Mouse (Mus musculus): ENCODE measurements around the gene AL732309.1. TPM values are rescaled to one million over a fixed set of nuclear protein-coding genes. Genes with fewer than 3 reads are reported as not detected.

Gene AL732309.1
- polyA plus RNA-seq, 1 experiment from 2014 or later = 10.1 TPM

DNA sequence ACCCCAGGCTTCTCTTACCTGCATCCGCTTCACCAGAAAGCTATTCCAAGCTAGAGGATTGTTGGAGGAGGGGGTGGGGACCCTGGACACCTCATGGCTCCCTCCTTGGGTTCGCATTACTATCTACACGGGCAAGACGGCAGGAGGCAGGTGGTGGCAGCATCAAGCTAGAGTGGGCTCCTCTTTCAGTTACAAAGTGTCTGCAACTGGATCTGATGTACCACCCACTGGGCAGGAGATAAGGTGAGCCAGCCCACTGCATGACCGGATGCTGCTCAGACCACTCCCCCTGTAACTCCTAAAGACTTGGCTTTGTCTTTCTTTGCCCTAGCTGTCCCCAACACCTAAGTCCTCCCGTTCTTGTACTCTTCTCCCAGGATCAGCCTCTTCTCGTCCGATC is 10.0 kb downstream of the AL732309.1 start, which contains the start of gene Rnf224:
TSS of gene Rnf224 (minus strand) at position 174 of the 400 bp plus-strand sequence.
- H3K4me1 ChIP-seq (ENCODE audit: control insufficient read depth, insufficient read depth, low read length) = peaks cover 19% of the 10 kb centered on the region
- no peaks in the 10 kb centered on the region for H3K36me3 ChIP-seq (ENCODE audit: control insufficient read depth, insufficient read depth, low read length)
- no peaks in the 10 kb centered on the region for H3K9me3 ChIP-seq (replicated peaks; ENCODE audit: control insufficient read depth, low read length)
- H3K27ac ChIP-seq (ENCODE audit: low read length) = peak within 1 kb of the TSS; percentile 82
- WGBS = 35% methylated on average over 8 of the region's 8 CpGs
- H3K27me3 ChIP-seq (ENCODE audit: control insufficient read depth, insufficient read depth, low read length) = peaks cover 3% of the 10 kb centered on the region; the same call in 1 of the 2 replicates
- ATAC-seq (ENCODE audit: insufficient read depth, low FRiP score) = no peak
- H3K9ac ChIP-seq (ENCODE audit: low read length) = peak within 1 kb of the TSS; percentile 24; the same call in 1 of the 2 replicates
- no peak within 1 kb of the TSS for H3K4me3 ChIP-seq (replicated peaks; ENCODE audit: low read length)
- H3K4me2 ChIP-seq (ENCODE audit: low read depth, low read length) = no peak within 1 kb of the TSS

DNA sequence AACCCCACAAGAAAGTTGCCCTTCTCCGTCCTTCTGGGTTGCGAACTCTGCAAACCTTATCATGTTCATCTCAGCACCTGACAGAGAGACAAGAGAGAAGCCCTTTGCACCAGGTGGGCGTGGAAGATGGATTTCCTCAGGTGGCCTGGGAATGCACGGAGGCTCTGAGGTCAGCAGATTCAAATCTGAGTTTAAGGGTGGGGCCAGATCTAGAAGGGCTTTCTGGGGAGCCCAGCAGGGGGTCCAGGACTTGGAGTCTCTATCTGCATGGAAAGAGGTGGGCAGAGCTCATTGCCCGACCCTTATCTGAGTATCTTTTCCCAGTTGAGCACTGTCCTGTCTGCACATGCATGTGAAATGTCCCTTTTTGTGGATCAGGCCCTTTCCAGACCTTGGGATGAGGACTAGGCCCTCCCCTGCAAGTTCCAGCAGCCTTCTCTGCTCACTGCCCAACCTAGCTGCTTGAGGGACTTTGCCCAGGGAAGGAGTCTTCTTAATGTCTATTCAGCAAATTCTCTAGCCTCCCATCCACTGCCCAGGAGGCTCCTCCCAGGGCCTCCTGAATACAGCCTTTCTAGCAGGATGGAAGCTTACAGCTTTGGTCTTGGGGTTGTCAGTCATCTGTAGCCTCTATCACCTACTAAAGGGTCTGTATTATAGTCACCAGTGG is 12.0 kb downstream of the AL732309.1 start:
- Histone ChIP-seq H3K4me2 (ENCODE audit: low read depth, low read length) (no peak overlapping the region), H3K36me3 (ENCODE audit: control insufficient read depth, insufficient read depth, low read length) (no peaks in the 10 kb centered on the region), H3K9ac (ENCODE audit: low read length) (no peak overlapping the region), H3K27me3 (ENCODE audit: control insufficient read depth, insufficient read depth, low read length) (no peaks in the 10 kb centered on the region; the same call in 1 of the 2 replicates), H3K9me3 (replicated peaks; ENCODE audit: control insufficient read depth, low read length) (no peaks in the 10 kb centered on the region), H3K4me1 (ENCODE audit: control insufficient read depth, insufficient read depth, low read length) (0 out of 2 replicates have a peak, but pooled peaks cover 5% of the 10 kb centered on the region), H3K27ac (ENCODE audit: low read length) (no peak overlapping the region), H3K4me3 (replicated peaks; ENCODE audit: low read length) (no peak overlapping the region)
- 54% methylated on average over 5 of the region's 5 CpGs for WGBS
- no peak for ATAC-seq (ENCODE audit: insufficient read depth, low FRiP score)

GRCm38 (mm10) chr2:25234050-25234449 is 12.6 kb downstream of the AL732309.1 start, which contains the start of gene Slc34a3:
TSS of gene Slc34a3 (minus strand) at chr2:25234364.
- no peak for ATAC-seq (ENCODE audit: insufficient read depth, low FRiP score)
- Histone ChIP-seq H3K36me3 (ENCODE audit: control insufficient read depth, insufficient read depth, low read length) (no peaks in the 10 kb centered on the region), H3K4me3 (replicated peaks; ENCODE audit: low read length) (no peak within 1 kb of the TSS), H3K27ac (ENCODE audit: low read length) (no peak within 1 kb of the TSS), H3K9me3 (replicated peaks; ENCODE audit: control insufficient read depth, low read length) (no peaks in the 10 kb centered on the region), H3K27me3 (ENCODE audit: control insufficient read depth, insufficient read depth, low read length) (no peaks in the 10 kb centered on the region; the same call in 1 of the 2 replicates), H3K4me2 (ENCODE audit: low read depth, low read length) (no peak within 1 kb of the TSS), H3K4me1 (ENCODE audit: control insufficient read depth, insufficient read depth, low read length) (peaks cover 2% of the 10 kb centered on the region; the same call in 1 of the 2 replicates), H3K9ac (ENCODE audit: low read length) (no peak within 1 kb of the TSS)
- WGBS = 67% methylated on average over 3 of the region's 3 CpGs

GRCm38 (mm10) chr2:25233421-25233820 is 13.2 kb downstream of the AL732309.1 start:
- Histone ChIP-seq H3K9ac (ENCODE audit: low read length) (no peak overlapping the region), H3K4me3 (replicated peaks; ENCODE audit: low read length) (no peak overlapping the region), H3K4me1 (ENCODE audit: control insufficient read depth, insufficient read depth, low read length) (peaks cover 4% of the 10 kb centered on the region; the same call in 1 of the 2 replicates), H3K27ac (ENCODE audit: low read length) (no peak overlapping the region), H3K27me3 (ENCODE audit: control insufficient read depth, insufficient read depth, low read length) (no peaks in the 10 kb centered on the region; the same call in 1 of the 2 replicates), H3K9me3 (replicated peaks; ENCODE audit: control insufficient read depth, low read length) (no peaks in the 10 kb centered on the region), H3K36me3 (ENCODE audit: control insufficient read depth, insufficient read depth, low read length) (no peaks in the 10 kb centered on the region), H3K4me2 (ENCODE audit: low read depth, low read length) (no peak overlapping the region)
- ATAC-seq (ENCODE audit: insufficient read depth, low FRiP score) = no peak
- 73% methylated on average over 4 of the region's 4 CpGs for WGBS

DNA sequence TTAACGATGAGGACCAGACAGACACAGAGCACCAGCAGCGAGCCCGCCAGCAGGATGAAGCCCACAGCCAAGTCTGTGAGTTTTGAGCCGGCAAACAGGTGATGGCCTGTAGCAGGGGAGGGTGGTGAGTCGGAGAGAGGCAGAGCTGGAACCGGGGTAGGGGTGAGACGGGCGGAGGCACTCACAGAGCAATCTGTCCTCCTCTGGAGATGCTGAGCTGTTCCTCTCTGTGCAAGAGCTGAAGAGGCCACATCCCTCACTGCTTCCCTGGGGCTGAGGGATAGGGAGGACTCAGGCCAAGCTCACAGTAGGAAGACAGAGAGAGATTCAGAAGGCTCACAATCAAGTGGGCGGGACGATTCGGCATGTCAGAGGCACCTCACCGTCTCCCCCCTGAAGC is 15.6 kb downstream of the AL732309.1 start:
- Histone ChIP-seq H3K36me3 (ENCODE audit: control insufficient read depth, insufficient read depth, low read length) (no peaks in the 10 kb centered on the region), H3K9me3 (replicated peaks; ENCODE audit: control insufficient read depth, low read length) (no peaks in the 10 kb centered on the region), H3K27ac (ENCODE audit: low read length) (no peak overlapping the region), H3K4me2 (ENCODE audit: low read depth, low read length) (no peak overlapping the region), H3K4me3 (replicated peaks; ENCODE audit: low read length) (no peak overlapping the region), H3K4me1 (ENCODE audit: control insufficient read depth, insufficient read depth, low read length) (peaks cover 5% of the 10 kb centered on the region; the same call in 1 of the 2 replicates), H3K9ac (ENCODE audit: low read length) (no peak overlapping the region; the same call in 1 of the 2 replicates), H3K27me3 (ENCODE audit: control insufficient read depth, insufficient read depth, low read length) (no peaks in the 10 kb centered on the region; the same call in 1 of the 2 replicates)
- 58% methylated on average over 12 of the region's 12 CpGs for WGBS
- no peak for ATAC-seq (ENCODE audit: insufficient read depth, low FRiP score)

- peaks cover 10% of the 10 kb centered on the region for H3K4me1 ChIP-seq (ENCODE audit: control insufficient read depth, insufficient read depth, low read length)
- H3K27me3 ChIP-seq (ENCODE audit: control insufficient read depth, insufficient read depth, low read length) = no peaks in the 10 kb centered on the region; the same call in 1 of the 2 replicates
- WGBS = 78% methylated on average over 7 of the region's 7 CpGs
These were observed 16.1 kb downstream of the AL732309.1 start for GRCm38 (mm10) chr2:25230581-25230980.

GRCm38 (mm10) chr2:25229582-25229981 is 17.1 kb downstream of the AL732309.1 start:
- Histone ChIP-seq H3K4me1 (ENCODE audit: control insufficient read depth, insufficient read depth, low read length) (peaks cover 15% of the 10 kb centered on the region), H3K4me3 (replicated peaks; ENCODE audit: low read length) (no peak overlapping the region), H3K27ac (ENCODE audit: low read length) (no peak overlapping the region), H3K4me2 (ENCODE audit: low read depth, low read length) (no peak overlapping the region), H3K36me3 (ENCODE audit: control insufficient read depth, insufficient read depth, low read length) (no peaks in the 10 kb centered on the region), H3K9me3 (replicated peaks; ENCODE audit: control insufficient read depth, low read length) (no peaks in the 10 kb centered on the region), H3K9ac (ENCODE audit: low read length) (no peak overlapping the region), H3K27me3 (ENCODE audit: control insufficient read depth, insufficient read depth, low read length) (no peaks in the 10 kb centered on the region; the same call in 1 of the 2 replicates)
- no peak for ATAC-seq (ENCODE audit: insufficient read depth, low FRiP score)
- 80% methylated on average over 5 of the region's 5 CpGs for WGBS

More at GRCm38 (mm10) chr2:25230581-25230980, 16.1 kb downstream of the AL732309.1 start:
- no peak for ATAC-seq (ENCODE audit: insufficient read depth, low FRiP score)
- Histone ChIP-seq H3K27ac (ENCODE audit: low read length) (no peak overlapping the region), H3K9me3 (replicated peaks; ENCODE audit: control insufficient read depth, low read length) (no peaks in the 10 kb centered on the region), H3K36me3 (ENCODE audit: control insufficient read depth, insufficient read depth, low read length) (no peaks in the 10 kb centered on the region), H3K4me2 (ENCODE audit: low read depth, low read length) (no peak overlapping the region), H3K9ac (ENCODE audit: low read length) (no peak overlapping the region; the same call in 1 of the 2 replicates), H3K4me3 (replicated peaks; ENCODE audit: low read length) (no peak overlapping the region)

GRCm38 (mm10) chr2:25228995-25229530 is 17.6 kb downstream of the AL732309.1 start:
- no peaks in the 10 kb centered on the region for H3K36me3 ChIP-seq (ENCODE audit: control insufficient read depth, insufficient read depth, low read length)
- peak overlapping the region; percentile 49; the same call in 1 of the 2 replicates for H3K4me2 ChIP-seq (ENCODE audit: low read depth, low read length)
- H3K9ac ChIP-seq (ENCODE audit: low read length) = peak overlapping the region; percentile 1; the same call in 1 of the 2 replicates
- H3K4me3 ChIP-seq (replicated peaks; ENCODE audit: low read length) = no peak overlapping the region
- peaks cover 15% of the 10 kb centered on the region for H3K4me1 ChIP-seq (ENCODE audit: control insufficient read depth, insufficient read depth, low read length)
- no peaks in the 10 kb centered on the region for H3K9me3 ChIP-seq (replicated peaks; ENCODE audit: control insufficient read depth, low read length)
- H3K27ac ChIP-seq (ENCODE audit: low read length) = no peak overlapping the region
- 73% methylated on average over 6 of the region's 6 CpGs for WGBS
- no peak for ATAC-seq (ENCODE audit: insufficient read depth, low FRiP score)
- H3K27me3 ChIP-seq (ENCODE audit: control insufficient read depth, insufficient read depth, low read length) = no peaks in the 10 kb centered on the region; the same call in 1 of the 2 replicates

- H3K4me2 ChIP-seq (ENCODE audit: low read depth, low read length) = peak overlapping the region; percentile 49
- 2% methylated on average over 7 of the region's 7 CpGs for WGBS
- H3K9ac ChIP-seq (ENCODE audit: low read length) = peak overlapping the region; percentile 64
- no peaks in the 10 kb centered on the region for H3K9me3 ChIP-seq (replicated peaks; ENCODE audit: control insufficient read depth, low read length)
- H3K36me3 ChIP-seq (ENCODE audit: control insufficient read depth, insufficient read depth, low read length) = no peaks in the 10 kb centered on the region
- peak overlapping the region; percentile 72 for H3K27ac ChIP-seq (ENCODE audit: low read length)
- peak overlapping the region; percentile 30 for H3K4me3 ChIP-seq (replicated peaks; ENCODE audit: low read length)
- no peaks in the 10 kb centered on the region; the same call in 1 of the 2 replicates for H3K27me3 ChIP-seq (ENCODE audit: control insufficient read depth, insufficient read depth, low read length)
- peaks cover 20% of the 10 kb centered on the region for H3K4me1 ChIP-seq (ENCODE audit: control insufficient read depth, insufficient read depth, low read length)
- ATAC-seq (ENCODE audit: insufficient read depth, low FRiP score) = 0 out of 2 replicates have a peak, but pooled peaks have one; percentile 5
These were observed 18.2 kb downstream of the AL732309.1 start for GRCm38 (mm10) chr2:25228431-25228889.
